Mouse (Mus musculus) c-Kit-positive CD71-positive TER-119-positive erythroid progenitor cells, embryonic 14.5 days (primary cell): ENCODE measurements around the gene Shq1.

ENCODE experiments used
- DNase-seq: peaks from one replicate; pipeline ENCODE4 v3.0.0-alpha.2; 2013; ENCODE audit warnings: low spot score

The Shq1 gene

DNA sequence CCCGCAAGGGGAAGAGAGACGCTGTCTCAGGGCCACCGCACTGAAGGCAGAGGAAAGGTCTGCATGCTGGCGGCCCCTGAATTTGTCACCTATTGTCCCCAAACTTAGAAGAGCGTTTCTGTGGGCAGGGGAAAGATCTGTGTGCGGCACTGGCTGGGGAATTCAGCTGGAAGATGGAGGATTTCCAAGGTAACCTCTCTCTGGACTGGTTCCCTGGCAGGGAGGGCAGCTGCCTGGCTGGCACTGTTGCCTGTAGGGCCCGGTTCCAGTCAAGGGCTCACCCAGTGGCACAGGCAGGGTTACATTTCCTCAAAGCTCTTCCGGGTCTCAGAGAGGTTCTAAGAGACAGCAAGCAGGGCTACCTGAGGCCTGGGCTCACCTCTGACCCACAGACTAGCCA is 138.6 kb downstream of the Shq1 start:
- DNase-seq = no peak

- DNase-seq = no peak
These were observed 141.3 kb downstream of the Shq1 start for GRCm38 (mm10) chr6:100529673-100530072.

DNA sequence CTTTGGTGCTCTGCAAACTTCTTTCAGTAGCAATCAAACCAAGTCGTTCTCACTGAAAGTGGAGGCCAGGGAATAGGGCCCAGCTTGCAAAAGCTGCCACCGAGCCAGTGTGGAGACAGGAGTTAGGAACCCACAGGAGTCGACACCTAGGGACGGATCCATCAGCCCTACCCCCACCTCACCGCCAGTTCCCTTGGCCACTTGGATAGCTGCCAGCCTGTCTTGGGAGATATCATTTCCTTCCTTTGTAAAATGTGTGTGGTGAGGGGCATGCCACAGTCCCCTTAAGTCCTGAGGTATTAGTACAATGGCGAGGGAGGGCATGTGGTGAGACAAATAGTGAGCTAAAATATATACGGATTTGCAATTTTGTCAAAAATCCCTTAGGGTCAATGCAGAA is 142.4 kb downstream of the Shq1 start:
- no peak for DNase-seq

DNA sequence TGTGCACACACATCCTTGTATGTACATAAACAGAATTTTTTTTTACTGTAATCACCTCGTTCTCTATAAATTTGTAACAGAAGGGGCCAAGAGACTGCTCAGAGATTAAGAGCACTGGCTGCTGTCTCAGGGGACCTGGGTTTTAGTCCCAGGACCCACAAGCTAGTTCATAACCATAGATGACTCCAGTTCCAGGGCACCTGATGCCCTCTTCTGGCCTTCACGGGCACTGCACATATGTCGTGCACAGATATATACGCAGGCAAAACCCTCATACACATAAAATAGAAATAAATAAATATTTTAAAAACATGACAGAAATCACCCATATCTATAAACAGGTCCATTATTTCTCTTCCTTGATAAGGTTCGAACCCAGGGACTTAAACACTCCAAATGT is 143.0 kb downstream of the Shq1 start:
- DNase-seq = no peak

DNA sequence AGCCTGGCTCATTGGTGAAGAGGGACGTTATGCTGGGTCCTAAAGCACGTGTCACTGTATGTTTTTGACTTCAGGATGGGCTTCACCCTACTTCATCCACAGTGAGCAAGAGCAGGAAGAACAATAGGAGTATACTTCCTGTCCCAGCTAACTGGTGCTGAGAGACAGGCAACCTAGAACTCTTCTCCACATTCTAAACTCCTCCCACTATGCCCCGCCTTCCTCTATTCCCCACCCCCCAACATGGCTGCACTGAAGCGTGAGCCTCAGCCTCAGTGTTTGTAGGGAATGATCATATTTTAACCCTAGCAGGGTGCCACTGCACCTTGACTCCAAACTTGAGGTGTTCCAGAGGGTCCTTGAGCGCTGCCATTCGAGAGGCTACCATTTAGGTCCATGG is 143.8 kb downstream of the Shq1 start:
- no peak for DNase-seq

DNA sequence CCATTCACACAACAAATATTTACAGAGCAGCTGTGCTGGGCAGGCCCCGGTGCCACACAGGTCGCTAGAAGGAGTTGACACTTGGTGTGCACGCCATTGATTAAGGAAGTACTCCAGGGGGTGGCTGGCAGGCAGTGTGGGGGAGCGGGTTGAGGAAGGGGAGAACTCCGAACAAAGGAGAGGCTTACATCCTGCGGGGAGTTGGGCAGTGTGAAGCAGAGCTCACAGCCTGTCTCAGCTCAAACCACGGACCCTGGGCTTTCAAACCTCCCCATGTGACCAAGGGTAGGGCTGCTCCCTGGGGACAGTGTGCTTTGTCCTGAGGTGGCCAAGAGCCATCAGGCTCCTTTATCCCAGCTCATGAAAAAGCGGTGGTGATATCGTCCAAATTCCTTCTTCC is 144.9 kb downstream of the Shq1 start:
- no peak for DNase-seq

GRCm38 (mm10) chr6:100525496-100525895 is 145.5 kb downstream of the Shq1 start:
- no peak for DNase-seq

DNA sequence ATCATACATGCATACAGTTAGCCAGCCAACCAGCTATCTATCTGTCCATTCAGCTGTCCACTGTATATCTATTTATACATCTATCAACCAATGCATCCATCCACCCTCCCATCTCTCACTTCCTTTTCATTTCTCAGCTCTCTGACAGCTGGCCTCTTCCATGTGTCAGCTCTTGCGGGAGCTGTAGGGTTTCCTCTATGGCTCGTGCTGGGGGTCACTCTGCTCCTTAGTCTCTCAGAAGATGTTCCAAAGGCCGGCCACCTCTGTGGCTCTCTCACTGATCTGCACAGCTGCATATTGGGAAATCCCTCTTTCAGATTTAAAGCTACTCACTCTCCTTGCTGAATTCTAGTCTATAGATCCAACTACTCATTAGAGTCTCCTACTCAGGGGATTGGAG is 148.5 kb downstream of the Shq1 start:
- no peak for DNase-seq

GRCm38 (mm10) chr6:100521615-100522398 is 149.2 kb downstream of the Shq1 start:
- no peak for DNase-seq

DNA sequence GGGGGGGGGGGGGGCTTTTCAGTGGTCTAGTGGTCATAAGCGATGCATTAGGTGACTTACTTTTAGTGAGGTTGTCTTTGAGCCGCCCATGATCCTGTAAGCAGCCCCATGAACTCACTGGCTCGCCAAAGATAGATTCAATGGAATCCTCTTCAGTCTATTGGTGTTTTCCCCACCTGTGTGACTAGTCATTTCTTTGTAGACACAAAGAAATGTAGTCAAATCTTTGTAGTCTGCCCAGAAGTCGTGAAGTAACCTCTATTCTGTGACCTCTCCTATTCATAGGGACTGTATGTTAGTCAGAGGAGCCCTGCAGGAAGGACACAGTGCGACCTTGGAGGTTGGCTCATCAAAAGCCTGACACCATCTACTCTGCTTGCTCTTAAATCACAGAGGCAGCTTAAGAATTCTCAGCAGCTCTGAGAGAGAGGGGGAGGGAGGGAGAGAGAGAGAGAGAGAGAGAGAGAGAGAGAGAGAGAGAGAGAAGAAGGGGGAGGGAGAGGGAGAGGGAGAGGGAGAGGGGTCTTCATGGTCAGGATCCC is 150.3 kb downstream of the Shq1 start:
- DNase-seq = no peak

DNA sequence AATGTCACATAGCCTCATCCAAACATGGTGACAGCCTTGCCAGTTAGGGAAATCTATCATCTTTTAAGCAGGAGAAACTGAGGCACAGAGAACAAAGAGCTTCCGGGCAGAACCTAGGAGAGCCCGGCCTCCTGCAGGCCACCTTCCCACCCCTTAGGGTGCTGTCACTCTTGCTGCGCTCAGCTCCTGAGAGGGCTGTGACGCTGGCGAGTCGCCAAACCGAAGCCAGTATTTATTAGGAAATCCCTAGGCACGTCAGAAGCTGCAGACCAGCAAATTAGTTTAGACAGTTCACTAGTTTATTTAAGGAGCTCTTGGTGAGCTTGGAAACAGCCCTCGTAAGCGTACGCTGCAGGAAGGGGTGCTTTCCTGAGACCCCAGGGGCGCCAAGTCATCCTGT is 151.1 kb downstream of the Shq1 start:
- no peak for DNase-seq
